Comparison of ENCODE assay signal across 9 mouse cellular contexts in genomic region chr17:49029556-49030268, GRCm38 (mm10).
A peak's percentile ranks its signal among the peaks of the same experiment; 100 is the strongest.
DNase-seq lines count a peak whose midpoint lies in the region; ATAC-seq and TF ChIP-seq lines count a peak whose summit lies in the region.
"Had no signal": no experiment of that assay in that cellular context is flagged by ENCODE, and none has a peak within 500 bp of the region (broad histone marks: within the 10 kb centered on the region; RNA-seq: fewer than 3 reads in every experiment).

No protein-coding gene starts in this region.

- peak; percentile 53 for ATAC-seq in heart, embryonic 12.5 days (ENCODE audit: insufficient number of reproducible peaks, low FRiP score)
- peak; percentile 72; the same call in 1 of the 2 replicates for ATAC-seq in liver, embryonic 14.5 days (ENCODE audit: insufficient read depth)
- ATAC-seq in neural tube, embryonic 14.5 days (ENCODE audit: low read depth), result peak; percentile 45; the same call in 1 of the 2 replicates

- H3K9me3 ChIP-seq in heart, embryonic 12.5 days (replicated peaks), result no peaks in the 10 kb centered on the region
- H3K9me3 ChIP-seq in liver, embryonic 14.5 days (ENCODE audit: control insufficient read depth, low read length), result no peaks in the 10 kb centered on the region
- no peaks in the 10 kb centered on the region for H3K9me3 ChIP-seq in neural tube, embryonic 14.5 days (ENCODE audit: control insufficient read depth, low read length)

- TF ChIP-seq EP300 in liver, embryonic 14.5 days (IDR thresholded peaks at IDR 0.05; ENCODE audit: low read depth), result no peak

- no peak for TF ChIP-seq CTCF in liver, embryonic 14.5 days (IDR thresholded peaks at IDR 0.05; ENCODE audit: low read depth)

- H3K27ac ChIP-seq in heart, embryonic 12.5 days (ENCODE audit: poor library complexity, severe bottlenecking), result no peak overlapping the region
- H3K27ac ChIP-seq in liver, embryonic 14.5 days, result no peak overlapping the region
- H3K27ac ChIP-seq in neural tube, embryonic 14.5 days (ENCODE audit: low read depth, low read length), result no peak overlapping the region

- H3K4me3 ChIP-seq in heart, embryonic 12.5 days, result no peak overlapping the region
- no peak overlapping the region for H3K4me3 ChIP-seq in liver, embryonic 14.5 days (ENCODE audit: insufficient read depth in 1 of 2, low read depth in 2 of 2, low read length in 2 of 2)
- no peak overlapping the region for H3K4me3 ChIP-seq in neural tube, embryonic 14.5 days (ENCODE audit: low read depth, low read length)

- H3K4me1 ChIP-seq in heart, embryonic 12.5 days (replicated peaks), result peaks cover 10% of the 10 kb centered on the region; the same call in 1 of the 2 replicates
- no peaks in the 10 kb centered on the region for H3K4me1 ChIP-seq in liver, embryonic 14.5 days (replicated peaks; ENCODE audit: control insufficient read depth in 2 of 2, insufficient read depth in 2 of 2, low read length in 1 of 2)
- H3K4me1 ChIP-seq in neural tube, embryonic 14.5 days (ENCODE audit: control insufficient read depth, insufficient read depth, low read length), result 0 out of 2 replicates have a peak, but pooled peaks cover 4% of the 10 kb centered on the region

- H3K4me2 ChIP-seq in heart, embryonic 12.5 days, result 0 out of 2 replicates have a peak overlapping the region, but pooled peaks have one; percentile 0
- H3K4me2 ChIP-seq in liver, embryonic 14.5 days (ENCODE audit: low read depth), result no peak overlapping the region; the same call in 1 of the 2 replicates
- no peak overlapping the region for H3K4me2 ChIP-seq in neural tube, embryonic 14.5 days (ENCODE audit: low read depth, low read length)

- DNase-seq in frontal cortex, postnatal 10 days (ENCODE audit: low spot score in 2 of 2), result peak; percentile 30 to 42
- DNase-seq in frontal cortex, adult 2 months (ENCODE audit: extremely low spot score in 1 of 2, low spot score in 1 of 2), result no peak
- DNase-seq in c-Kit-positive CD71-positive TER-119-positive erythroid progenitor cells, embryonic 14.5 days (ENCODE audit: low spot score), result peak; percentile 3
- DNase-seq in kidney, adult 9 months, result peak; percentile 10
- peak in 1 of 3 experiments; percentile 13 for DNase-seq in liver, embryonic 14.5 days (ENCODE audit: low read depth in 3 of 3, low spot score in 3 of 3)
- peak; percentile 76 for DNase-seq in thymus, postnatal 14 days

- WGBS in heart, embryonic 12.5 days, result 28% methylated on average over 11 of the region's 11 CpGs
- WGBS in liver, embryonic 14.5 days (ENCODE audit: insufficient replicate concordance), result 20% methylated on average over 11 of the region's 11 CpGs
- 39% methylated on average over 11 of the region's 11 CpGs for WGBS in neural tube, embryonic 14.5 days

- peaks cover 65% of the 10 kb centered on the region for H3K27me3 ChIP-seq in heart, embryonic 12.5 days (replicated peaks)
- H3K27me3 ChIP-seq in liver, embryonic 14.5 days (ENCODE audit: control insufficient read depth, insufficient read depth, low read length), result no peaks in the 10 kb centered on the region
- no peaks in the 10 kb centered on the region for H3K27me3 ChIP-seq in neural tube, embryonic 14.5 days (ENCODE audit: control insufficient read depth, insufficient read depth, low read length)
- H3K27me3 ChIP-seq: CH12.LX had no signal

- H3K9ac ChIP-seq in heart, embryonic 12.5 days, result no peak overlapping the region
- H3K9ac ChIP-seq in liver, embryonic 14.5 days (replicated peaks), result no peak overlapping the region
- no peak overlapping the region for H3K9ac ChIP-seq in neural tube, embryonic 14.5 days (replicated peaks; ENCODE audit: low read depth, low read length)

- H3K36me3 ChIP-seq in heart, embryonic 12.5 days, result no peaks in the 10 kb centered on the region
- no peaks in the 10 kb centered on the region for H3K36me3 ChIP-seq in liver, embryonic 14.5 days (replicated peaks; ENCODE audit: control insufficient read depth, insufficient read depth, low read depth)
- H3K36me3 ChIP-seq in neural tube, embryonic 14.5 days (ENCODE audit: control insufficient read depth, insufficient read depth, low read length), result no peaks in the 10 kb centered on the region

Comparison
In these comparisons a context has a peak if more than half of its experiments do, and no peak if none do; other contexts are left out.
1. DNase-seq: peak in frontal cortex, postnatal 10 days (2 of 2), c-Kit-positive CD71-positive TER-119-positive erythroid progenitor cells, embryonic 14.5 days (single experiment), kidney, adult 9 months (single experiment) and thymus, postnatal 14 days (single experiment); none in frontal cortex, adult 2 months (0 of 2).
2. Peak in every context shown above with its lines, with median percentiles within 50 percentile points of each other: ATAC-seq.